Mouse (Mus musculus) forebrain, embryonic 11.5 days (tissue): Measurements from ENCODE around the gene Pgc. TPM values are rescaled to one million over a fixed set of nuclear protein-coding genes. Genes with fewer than 3 reads are reported as not detected.

ENCODE experiments used
- ATAC-seq: fragments of 200-750 bp; cut with Nextera tagmentation; replicated peaks from 2 replicates; pipeline ENCODE4 v1.8.0; 2017; ENCODE audit warnings: moderate TSS enrichment; ENCODE audit not compliant: low FRiP score
- DNase-seq: peaks from one replicate; pipeline ENCODE4 v3.0.0-alpha.2; 2017; ENCODE audit warnings: low spot score
- H3K27ac ChIP-seq: fragments of 300-500 bp; sonication (generic); 2 replicates; pipeline ENCODE4 v1.5.1; 2014; ENCODE audit warnings: low read depth, low read length
- H3K27me3 ChIP-seq: fragments of 300-500 bp; sonication (generic); 2 replicates; pipeline ENCODE4 v1.6.1; 2014; ENCODE audit warnings: mild to moderate bottlenecking, low read length, mixed read lengths; ENCODE audit not compliant: control insufficient read depth, insufficient read depth
- H3K36me3 ChIP-seq: fragments of 300-500 bp; sonication (generic); 2 replicates; pipeline ENCODE4 v1.6.1; 2014; ENCODE audit warnings: mild to moderate bottlenecking, low read length, moderate library complexity, mixed read lengths; ENCODE audit not compliant: control insufficient read depth, insufficient read depth
- H3K4me1 ChIP-seq: fragments of 300-500 bp; sonication (generic); replicated peaks from 2 replicates; pipeline ENCODE4 v1.6.1; 2014; ENCODE audit warnings: low read length, mixed read lengths; ENCODE audit not compliant: control insufficient read depth, insufficient read depth
- H3K4me2 ChIP-seq: fragments of 300-500 bp; sonication (generic); 2 replicates; pipeline ENCODE4 v1.6.1; 2014; ENCODE audit warnings: low read depth, mild to moderate bottlenecking, low read length, moderate library complexity, mixed read lengths; ENCODE audit not compliant: severe bottlenecking
- H3K4me3 ChIP-seq: fragments of 300-500 bp; sonication (generic); 2 replicates; pipeline ENCODE4 v1.5.1; 2014; ENCODE audit warnings: low read depth, low read length
- H3K9ac ChIP-seq: fragments of 300-500 bp; sonication (generic); 2 replicates; pipeline ENCODE4 v1.6.1; 2014; ENCODE audit warnings: low read length
- H3K9me3 ChIP-seq: fragments of 300-500 bp; sonication (generic); 2 replicates; pipeline ENCODE4 v1.6.1; 2016; ENCODE audit warnings: low read length, mixed read lengths; ENCODE audit not compliant: control insufficient read depth
- WGBS: fragments of 180-500 bp; shearing (Covaris S2); extraction: QIAGEN DNeasy Blood & Tissue Kit; methylation state at CpG from one replicate; pipeline ENCODE4 v1.1.7; 2014; 5-methylcytosine and 5-hydroxymethylcytosine counted together
- polyA plus RNA-seq: library from polyadenylated mRNA; unstranded; fragments of >200 nt; fragmentation: Nextera tagmentation; extraction: Ambion mirVana; gene quantifications from 2 replicates; pipeline ENCODE4 v1.2.1, GENCODE M21; 2014

Pgc gene
- polyA plus RNA-seq, 1 experiment from 2014 or later: not detected

DNA sequence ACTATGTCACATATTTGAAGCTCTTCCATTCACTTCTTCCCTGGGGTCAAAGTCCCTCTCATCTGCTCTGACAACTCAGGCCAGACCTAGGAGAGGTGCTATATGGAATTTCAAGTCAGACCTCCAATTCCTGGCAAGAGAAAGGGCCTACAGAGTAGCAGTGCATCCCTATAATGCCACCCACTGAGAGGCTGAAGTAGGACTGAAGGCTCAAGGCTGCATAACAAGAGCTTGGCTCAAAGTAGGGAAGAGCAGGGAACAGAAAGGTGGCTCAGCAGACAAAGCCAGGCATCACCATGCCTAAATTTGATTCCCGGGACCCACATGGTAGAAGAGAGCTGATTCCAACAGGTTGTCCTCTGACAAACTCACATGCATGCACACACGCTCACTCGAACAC is 35.0 kb upstream of the Pgc start:
- Histone ChIP-seq H3K4me3 (no peak overlapping the region), H3K4me2 (no peak overlapping the region), H3K27me3 (no peaks in the 10 kb centered on the region; the same call in 1 of the 2 replicates), H3K4me1 (peaks cover 13% of the 10 kb centered on the region; the same call in 1 of the 2 replicates), H3K9ac (no peak overlapping the region), H3K9me3 (no peaks in the 10 kb centered on the region), H3K27ac (no peak overlapping the region), H3K36me3 (no peaks in the 10 kb centered on the region)
- DNase-seq (no peak), ATAC-seq (no peak)
- WGBS: 91% methylated on average over 3 of the region's 3 CpGs

DNA sequence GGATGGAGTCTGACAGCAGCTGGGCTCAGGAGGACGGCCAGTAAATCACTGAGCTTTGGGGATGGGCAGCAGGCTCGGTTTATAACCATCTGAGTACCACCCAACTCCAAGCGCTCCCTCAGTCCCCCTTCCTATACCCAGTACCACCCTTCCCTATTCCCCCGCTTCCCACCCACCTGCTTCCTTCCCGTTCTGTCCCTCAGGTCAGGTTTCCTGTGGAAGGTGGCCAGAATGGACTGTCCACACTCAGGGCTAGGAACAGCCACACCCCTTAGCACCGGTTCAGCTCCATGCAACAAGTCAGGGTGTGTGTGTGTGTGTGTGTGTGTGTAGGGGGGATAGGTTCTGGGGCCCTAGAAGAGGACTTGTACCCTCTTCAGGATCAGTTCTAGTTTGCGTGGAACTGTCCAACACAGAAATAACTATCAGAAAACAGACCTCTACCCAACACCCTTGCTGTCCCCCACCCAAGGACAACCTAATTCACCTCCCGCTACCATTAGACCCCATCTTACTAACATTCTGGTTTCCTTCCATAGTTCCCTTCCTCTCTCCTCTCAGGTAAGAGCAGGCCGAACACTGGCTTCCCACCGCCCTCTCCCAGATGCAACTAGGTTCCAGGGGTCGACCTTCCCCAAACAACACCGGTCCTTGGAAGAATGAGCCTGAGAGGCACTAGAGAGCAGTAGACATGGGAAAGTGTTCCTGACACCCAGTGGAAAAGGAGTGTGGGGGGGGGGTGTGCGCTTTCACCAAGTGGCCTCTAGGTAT is 32.8 kb upstream of the Pgc start:
- H3K4me1 ChIP-seq: peaks cover 6% of the 10 kb centered on the region; the same call in 1 of the 2 replicates
- H3K27me3 ChIP-seq: no peaks in the 10 kb centered on the region; the same call in 1 of the 2 replicates
- H3K4me2 ChIP-seq: peak overlapping the region; percentile 79
- ATAC-seq: no peak
- peak overlapping the region; percentile 53 for H3K9ac ChIP-seq
- H3K27ac ChIP-seq: no peak overlapping the region
- H3K4me3 ChIP-seq: peak overlapping the region; percentile 66
- no peaks in the 10 kb centered on the region for H3K9me3 ChIP-seq
- no peak for DNase-seq
- 31% methylated on average over 13 of the region's 13 CpGs for WGBS
- no peaks in the 10 kb centered on the region for H3K36me3 ChIP-seq

DNA sequence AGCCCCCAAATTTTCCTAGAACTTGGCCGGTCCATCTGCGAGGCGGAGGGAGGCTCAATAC is 32.4 kb upstream of the Pgc start, which contains the start of gene Gm21981:
Gm21981 (minus strand) TSS at position 14 of the 61 bp plus-strand sequence.
- DNase-seq (no peak), ATAC-seq (no peak)
- H3K27me3 ChIP-seq: no peaks in the 10 kb centered on the region; the same call in 1 of the 2 replicates
- H3K4me3 ChIP-seq: peak within 1 kb of the TSS; percentile 66
- H3K4me2 ChIP-seq: peak within 1 kb of the TSS; percentile 79
- H3K36me3 ChIP-seq: no peaks in the 10 kb centered on the region
- no peaks in the 10 kb centered on the region for H3K9me3 ChIP-seq
- peak within 1 kb of the TSS; percentile 79 for H3K9ac ChIP-seq
- peak within 1 kb of the TSS; percentile 14; the same call in 1 of the 2 replicates for H3K27ac ChIP-seq
- 2% methylated on average over 3 of the region's 3 CpGs for WGBS
- H3K4me1 ChIP-seq: peaks cover 6% of the 10 kb centered on the region; the same call in 1 of the 2 replicates

DNA sequence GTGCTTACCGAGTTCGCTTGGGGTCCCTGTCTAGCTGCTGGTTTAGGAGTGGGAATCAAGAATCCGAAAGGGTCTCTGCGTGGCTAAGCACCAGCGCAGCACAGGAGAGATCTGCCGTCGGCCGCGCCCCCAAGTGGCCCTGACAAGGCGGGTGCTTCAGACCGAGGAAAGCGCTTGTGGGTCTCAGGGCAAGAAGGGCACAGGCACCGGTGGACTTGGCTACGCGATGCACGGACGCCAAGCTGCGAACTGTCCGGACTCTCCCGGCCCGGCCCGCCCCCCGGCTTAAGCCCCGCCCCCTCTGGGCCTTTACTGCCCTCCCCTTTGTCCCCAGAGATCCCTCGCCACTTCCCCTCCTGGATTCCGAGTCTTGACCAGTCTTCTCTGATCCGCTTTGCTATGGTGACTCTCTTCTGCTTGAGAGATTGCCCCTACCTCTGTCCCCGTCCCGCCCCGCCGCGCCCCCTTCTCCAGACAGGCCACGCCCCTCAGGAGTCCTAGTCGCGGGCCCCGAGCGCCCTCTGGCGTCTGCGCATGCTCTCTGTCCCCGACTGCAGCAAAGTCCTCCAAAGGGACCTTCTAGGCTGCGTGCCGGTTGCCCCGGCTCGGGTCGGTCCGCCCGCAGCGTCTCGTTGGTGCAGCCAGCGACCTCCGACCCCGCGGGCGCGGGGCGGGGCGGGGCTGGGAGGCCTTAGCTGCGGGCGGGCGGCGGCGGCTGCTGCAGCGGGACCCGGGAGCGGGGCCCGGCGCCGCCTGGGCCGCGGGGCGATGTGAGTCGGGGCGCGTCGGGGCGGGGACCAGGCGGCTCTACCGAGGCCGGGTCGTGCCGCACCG is 31.9 kb upstream of the Pgc start, which contains the start of gene Prickle4:
Prickle4 (minus strand) TSS at position 234 of the 834 bp plus-strand sequence.
- H3K9me3 ChIP-seq: no peaks in the 10 kb centered on the region
- H3K36me3 ChIP-seq: no peaks in the 10 kb centered on the region
- H3K9ac ChIP-seq: peak within 1 kb of the TSS; percentile 79
- peak within 1 kb of the TSS; percentile 66 for H3K4me3 ChIP-seq
- under 1% methylated on average over 48 of the region's 82 CpGs for WGBS
- peak within 1 kb of the TSS; percentile 14; the same call in 1 of the 2 replicates for H3K27ac ChIP-seq
- peak within 1 kb of the TSS; percentile 79 for H3K4me2 ChIP-seq
- H3K27me3 ChIP-seq: no peaks in the 10 kb centered on the region; the same call in 1 of the 2 replicates
- peak; percentile 95 for ATAC-seq
- H3K4me1 ChIP-seq: peaks cover 6% of the 10 kb centered on the region; the same call in 1 of the 2 replicates
- peak; percentile 99 for DNase-seq

DNA sequence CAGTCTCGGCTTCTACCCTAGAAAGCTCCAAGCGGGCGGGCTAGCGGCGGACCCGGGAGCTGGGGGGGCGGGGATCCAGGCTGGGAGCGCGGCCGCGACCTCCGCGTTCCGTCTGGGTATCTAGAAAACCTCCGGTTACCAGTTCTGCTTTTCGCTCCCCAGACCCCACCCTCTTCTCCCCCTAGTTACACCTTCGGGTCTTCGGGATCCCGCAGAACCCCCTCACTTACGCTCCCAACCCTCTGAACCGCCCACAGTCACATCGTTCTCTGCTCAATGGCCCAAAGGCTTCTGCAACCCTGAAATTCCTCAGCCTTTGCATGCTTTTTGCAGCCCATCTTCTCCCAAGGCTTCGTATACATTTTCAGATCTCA is 31.3 kb upstream of the Pgc start:
- 0% methylated on average over 15 of the region's 23 CpGs for WGBS
- H3K9ac ChIP-seq: peak overlapping the region; percentile 79
- peak overlapping the region; percentile 79 for H3K4me2 ChIP-seq
- H3K27me3 ChIP-seq: no peaks in the 10 kb centered on the region; the same call in 1 of the 2 replicates
- H3K4me3 ChIP-seq: peak overlapping the region; percentile 66
- no peaks in the 10 kb centered on the region for H3K36me3 ChIP-seq
- no peak for DNase-seq
- peaks cover 6% of the 10 kb centered on the region; the same call in 1 of the 2 replicates for H3K4me1 ChIP-seq
- no peak; the same call in 1 of the 2 replicates for ATAC-seq
- 0 out of 2 replicates have a peak overlapping the region, but pooled peaks have one; percentile 14 for H3K27ac ChIP-seq
- H3K9me3 ChIP-seq: no peaks in the 10 kb centered on the region

DNA sequence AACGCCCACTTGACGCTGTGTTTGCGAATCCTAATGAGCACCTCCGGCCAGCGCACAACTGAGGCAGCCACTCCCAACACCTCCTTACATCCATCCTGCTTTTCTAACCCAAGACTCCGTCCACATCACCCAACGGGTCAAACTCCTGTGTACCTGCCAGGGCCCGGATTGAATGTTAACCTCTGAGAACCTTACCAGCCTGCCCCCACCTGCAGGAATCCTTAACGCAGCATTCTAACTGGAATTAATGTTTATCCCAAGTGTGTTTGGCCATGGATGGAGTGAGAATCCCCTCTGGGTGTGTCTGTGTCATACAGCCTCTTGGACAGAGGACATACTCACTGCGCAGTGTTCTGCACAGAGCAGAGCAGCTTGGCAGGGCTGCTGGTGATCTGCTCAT is 28.5 kb upstream of the Pgc start:
- peaks cover 6% of the 10 kb centered on the region; the same call in 1 of the 2 replicates for H3K4me1 ChIP-seq
- no peaks in the 10 kb centered on the region for H3K27me3 ChIP-seq
- H3K4me3 ChIP-seq: no peak overlapping the region
- H3K36me3 ChIP-seq: no peaks in the 10 kb centered on the region; the same call in 1 of the 2 replicates
- 85% methylated on average over 10 of the region's 10 CpGs for WGBS
- H3K9ac ChIP-seq: no peak overlapping the region
- H3K4me2 ChIP-seq: no peak overlapping the region
- DNase-seq: no peak
- H3K9me3 ChIP-seq: no peaks in the 10 kb centered on the region
- no peak for ATAC-seq
- no peak overlapping the region for H3K27ac ChIP-seq

DNA sequence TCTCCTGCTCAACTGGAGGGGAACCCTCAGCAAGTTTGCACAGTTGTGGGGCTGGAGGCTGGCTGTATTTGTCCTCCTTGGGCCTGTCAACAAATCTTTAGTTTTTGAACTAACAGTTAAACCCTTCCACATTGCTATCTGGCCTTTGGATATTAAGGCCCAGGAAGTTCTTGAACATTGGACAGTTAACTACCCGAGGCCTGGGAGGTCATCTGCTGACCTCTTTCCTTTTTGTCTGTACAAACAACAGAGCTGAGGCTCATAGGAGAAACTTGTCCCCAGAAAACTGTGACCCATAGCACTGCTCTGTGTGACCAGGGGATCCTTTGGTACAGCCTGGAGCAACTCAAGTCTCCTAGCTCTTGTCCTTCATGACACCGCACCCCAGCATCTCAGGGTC is 27.6 kb upstream of the Pgc start:
- no peak overlapping the region for H3K4me2 ChIP-seq
- no peaks in the 10 kb centered on the region; the same call in 1 of the 2 replicates for H3K27me3 ChIP-seq
- H3K27ac ChIP-seq: no peak overlapping the region
- no peaks in the 10 kb centered on the region for H3K9me3 ChIP-seq
- H3K4me1 ChIP-seq: peaks cover 5% of the 10 kb centered on the region; the same call in 1 of the 2 replicates
- DNase-seq (no peak), ATAC-seq (no peak)
- H3K36me3 ChIP-seq: no peaks in the 10 kb centered on the region; the same call in 1 of the 2 replicates
- H3K9ac ChIP-seq: no peak overlapping the region
- H3K4me3 ChIP-seq: no peak overlapping the region
- 80% methylated on average over 2 of the region's 2 CpGs for WGBS

DNA sequence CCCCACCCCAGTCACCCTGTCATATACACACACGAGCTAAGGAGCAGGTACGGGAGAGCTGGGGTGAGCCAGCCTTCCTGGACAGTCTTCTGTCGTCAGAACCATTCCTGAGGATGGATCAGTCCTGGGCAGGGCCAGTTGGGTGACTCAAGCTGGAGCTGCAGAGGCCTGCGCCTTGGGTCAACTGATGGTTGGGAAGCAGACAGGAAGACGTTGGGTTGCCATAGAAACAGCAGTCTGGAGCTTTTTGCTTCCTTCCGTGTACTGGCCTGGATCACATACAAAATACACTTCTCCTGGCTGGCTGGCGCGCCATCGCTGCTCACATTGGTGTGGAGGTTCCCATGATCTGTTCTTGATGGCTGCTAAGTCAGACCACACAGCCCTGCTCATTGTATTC is 24.8 kb upstream of the Pgc start:
- 78% methylated on average over 9 of the region's 9 CpGs for WGBS
- H3K4me3 ChIP-seq: no peak overlapping the region
- no peak overlapping the region for H3K9ac ChIP-seq
- no peaks in the 10 kb centered on the region for H3K4me1 ChIP-seq
- H3K27me3 ChIP-seq: no peaks in the 10 kb centered on the region; the same call in 1 of the 2 replicates
- H3K4me2 ChIP-seq: no peak overlapping the region
- ATAC-seq (no peak), DNase-seq (no peak)
- H3K36me3 ChIP-seq: no peaks in the 10 kb centered on the region; the same call in 1 of the 2 replicates
- H3K9me3 ChIP-seq: no peaks in the 10 kb centered on the region
- H3K27ac ChIP-seq: no peak overlapping the region
